Mouse (Mus musculus) naive thymus-derived CD4-positive, alpha-beta T cell, adult 5 months (primary cell): ENCODE data around the gene Hydin. TPM values are rescaled to one million over a fixed set of nuclear protein-coding genes. Genes with fewer than 3 reads are reported as not detected.

Source experiments
- polyA plus RNA-seq: library from polyadenylated mRNA; unstranded; fragments of 100-300 nt; shearing (Covaris generic); gene quantifications from one replicate; pipeline ENCODE4 v1.2.1, GENCODE M21; 2017

The Hydin gene
- polyA plus RNA-seq, result not detected

DNA sequence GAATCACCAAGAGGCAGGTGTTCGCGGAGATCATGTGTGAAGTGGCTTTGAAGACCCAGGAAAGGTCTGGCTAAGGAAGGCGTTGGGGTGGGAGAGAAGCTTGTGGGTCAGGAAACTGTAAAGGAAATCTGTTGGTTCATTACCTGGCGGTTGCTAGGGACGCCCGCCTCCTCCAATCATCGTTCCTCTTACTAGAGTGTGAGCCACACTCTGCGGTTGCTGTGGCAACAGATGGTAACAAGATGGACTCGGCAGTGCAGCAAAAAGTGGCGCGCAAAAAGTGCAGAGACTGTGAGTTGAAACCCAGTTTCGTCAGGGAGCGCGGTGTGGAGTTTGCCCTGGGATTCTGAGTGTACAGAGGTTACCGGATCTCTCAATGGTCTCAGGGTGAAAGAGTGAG lies at the start of gene Hydin:
Gene Hydin, plus strand, starts transcription at position 237 of the 400 bp plus-strand sequence.

DNA sequence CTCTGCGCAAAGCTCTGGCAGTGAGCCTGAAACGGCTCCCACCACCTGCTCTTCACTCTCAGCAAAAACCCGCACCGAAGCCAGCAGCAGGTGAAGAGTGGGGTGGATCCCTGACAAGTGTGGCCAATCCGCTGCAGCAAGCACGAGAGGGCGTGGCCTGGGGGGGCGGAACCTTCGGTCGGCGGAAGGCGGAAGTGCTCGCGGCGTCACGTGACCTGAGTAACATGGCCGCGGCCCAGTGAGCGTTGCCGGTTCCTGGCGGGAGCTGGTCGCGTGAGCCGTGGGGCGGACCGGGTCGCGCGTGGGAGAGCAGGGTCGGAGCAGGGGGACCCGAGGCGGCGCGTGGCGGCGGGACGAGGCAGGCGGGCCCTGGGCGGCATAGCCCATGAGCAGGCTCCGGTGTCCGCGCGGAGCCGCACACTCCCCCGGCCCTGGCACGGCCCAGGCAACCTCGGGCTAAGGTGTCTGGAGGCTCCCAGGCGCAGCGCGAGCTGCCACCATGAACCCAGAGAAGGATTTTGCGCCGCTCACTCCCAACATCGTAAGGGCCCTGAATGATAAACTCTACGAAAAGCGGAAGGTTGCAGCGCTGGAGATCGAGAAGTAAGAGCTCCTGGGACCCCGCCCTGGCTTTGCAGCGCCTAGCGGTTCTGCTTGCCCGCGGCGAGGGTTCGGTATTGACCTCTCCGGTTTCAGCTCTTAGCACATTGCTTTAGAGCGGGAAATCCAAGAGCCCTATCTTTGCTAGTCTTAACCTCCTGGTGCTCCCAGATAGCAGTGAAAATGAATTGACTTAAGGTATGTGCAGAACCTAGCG lies 351.8 kb downstream of the Hydin start, which contains the start of gene Vac14:
Gene Vac14, plus strand, starts transcription at position 195 of the 817 bp plus-strand sequence.

Other genes with a start within 250 kb of the Hydin start
- gene Chst4, start 227.2 kb upstream of the Hydin start, polyA plus RNA-seq, result not detected
- 0.30 TPM for gene Zfp612, start 187.2 kb upstream of the Hydin start, polyA plus RNA-seq
- gene Gm21964, start 165.8 kb upstream of the Hydin start, polyA plus RNA-seq, result not detected
- gene Gm17720, start 164.2 kb upstream of the Hydin start, polyA plus RNA-seq, result not detected
- gene Calb2, start 98.8 kb upstream of the Hydin start, polyA plus RNA-seq, result not detected
- 4.5 TPM for gene Cmtr2, start 51.3 kb upstream of the Hydin start, polyA plus RNA-seq